Mouse (Mus musculus) adipocyte (in vitro differentiated cells): ENCODE measurements around the gene Sfpq.

ENCODE experiments used
- DNase-seq: peaks from one replicate; pipeline ENCODE4 v3.0.0-alpha.2; 2016; ENCODE audit warnings: low spot score

Sfpq gene

GRCm38 (mm10) chr4:127027228-127028190 lies 6.4 kb downstream of the Sfpq start:
- peak; percentile 76 for DNase-seq

GRCm38 (mm10) chr4:127037158-127037557 lies 16.0 kb downstream of the Sfpq start:
- DNase-seq = no peak

- DNase-seq = no peak
Observed at GRCm38 (mm10) chr4:127037908-127038827, 17.0 kb downstream of the Sfpq start.

GRCm38 (mm10) chr4:127038828-127039349 lies 17.8 kb downstream of the Sfpq start:
- DNase-seq = no peak

- no peak for DNase-seq
Observed at GRCm38 (mm10) chr4:127039871-127040483, 18.9 kb downstream of the Sfpq start.

- no peak for DNase-seq
Observed at GRCm38 (mm10) chr4:127043540-127043939, 22.4 kb downstream of the Sfpq start.

GRCm38 (mm10) chr4:127051121-127051520 lies 30.0 kb downstream of the Sfpq start:
- no peak for DNase-seq

GRCm38 (mm10) chr4:127053071-127053470 lies 31.9 kb downstream of the Sfpq start:
- DNase-seq = no peak

GRCm38 (mm10) chr4:127054522-127055198 lies 33.5 kb downstream of the Sfpq start:
- no peak for DNase-seq

- DNase-seq = peak; percentile 82
Observed at GRCm38 (mm10) chr4:127060585-127061290, 39.6 kb downstream of the Sfpq start, which contains the start of gene Zmym1. Gene Zmym1 (minus strand): TSS chr4:127061152.

- DNase-seq = no peak
Observed at GRCm38 (mm10) chr4:127064051-127064450, 42.9 kb downstream of the Sfpq start.

- no peak for DNase-seq
Observed at GRCm38 (mm10) chr4:127074915-127075314, 53.8 kb downstream of the Sfpq start.

- DNase-seq = peak; percentile 87
Observed at GRCm38 (mm10) chr4:127076875-127077548, 55.9 kb downstream of the Sfpq start, which contains the start of gene Zmym6. Gene Zmym6 (plus strand): TSS chr4:127077383.

GRCm38 (mm10) chr4:127080806-127081205 lies 59.7 kb downstream of the Sfpq start:
- DNase-seq = no peak

- no peak for DNase-seq
Observed at GRCm38 (mm10) chr4:127083131-127083530, 62.0 kb downstream of the Sfpq start.

- DNase-seq = no peak
Observed at GRCm38 (mm10) chr4:127085761-127086160, 64.6 kb downstream of the Sfpq start.
